Mouse (Mus musculus): ENCODE measurements around the gene Hils1. TPM values are rescaled to one million over a fixed set of nuclear protein-coding genes. Genes with fewer than 3 reads are reported as not detected.
"Not testable (repeated sequence)": the region's sequence is repeated elsewhere in the genome, so short reads cannot be mapped to it uniquely, and the experiment has no call there.

Hils1 gene
- polyA plus RNA-seq, 1 experiment from 2014 or later = not detected

- WGBS = 2% methylated on average over 27 of the region's 27 CpGs
- Histone ChIP-seq H3K27me3 (ENCODE audit: control insufficient read depth, insufficient read depth, low read length) (no peaks in the 10 kb centered on the region), H3K4me3 (replicated peaks; ENCODE audit: low read depth, low read length) (peak overlapping the region; percentile 34), H3K4me2 (ENCODE audit: low read length) (peak overlapping the region; percentile 81), H3K4me1 (ENCODE audit: control insufficient read depth, insufficient read depth, low read length) (peaks cover 30% of the 10 kb centered on the region), H3K9me3 (ENCODE audit: control insufficient read depth, low read length) (no peaks in the 10 kb centered on the region), H3K9ac (replicated peaks; ENCODE audit: low read length) (peak overlapping the region; percentile 59), H3K36me3 (ENCODE audit: control insufficient read depth, insufficient read depth, low read length) (peaks cover 43% of the 10 kb centered on the region), H3K27ac (replicated peaks; ENCODE audit: low read depth, low read length) (peak overlapping the region; percentile 84)
- ATAC-seq (ENCODE audit: low FRiP score, low TSS enrichment) (peak; percentile 44; the same call in 1 of the 2 replicates), DNase-seq (peak; percentile 92)
Measured at GRCm38 (mm10) chr11:95006525-95007219, 39.3 kb downstream of the Hils1 start.

DNA sequence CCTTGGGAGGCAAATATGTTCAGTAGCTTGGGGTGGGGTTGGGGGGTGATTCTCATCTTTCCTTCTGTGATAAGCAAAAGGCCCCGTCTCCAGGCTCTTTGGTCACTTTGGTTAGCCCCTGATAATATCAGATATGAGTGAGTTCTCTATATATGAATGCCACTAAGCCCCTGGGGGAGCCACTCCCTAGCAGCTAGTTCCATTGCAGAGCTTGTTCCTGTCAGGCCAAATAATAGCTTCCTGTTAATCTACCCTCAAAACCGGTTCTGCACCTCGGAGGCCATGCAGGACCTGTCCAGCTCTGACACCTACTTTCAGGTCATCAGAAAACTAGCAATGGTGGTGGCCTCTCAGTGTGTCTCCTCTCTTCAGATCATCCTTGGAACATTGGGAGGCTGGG lies 40.0 kb downstream of the Hils1 start:
- Histone ChIP-seq H3K9ac (replicated peaks; ENCODE audit: low read length) (no peak overlapping the region), H3K27me3 (ENCODE audit: control insufficient read depth, insufficient read depth, low read length) (no peaks in the 10 kb centered on the region), H3K27ac (replicated peaks; ENCODE audit: low read depth, low read length) (no peak overlapping the region), H3K4me3 (replicated peaks; ENCODE audit: low read depth, low read length) (no peak overlapping the region), H3K9me3 (ENCODE audit: control insufficient read depth, low read length) (no peaks in the 10 kb centered on the region), H3K4me1 (ENCODE audit: control insufficient read depth, insufficient read depth, low read length) (peaks cover 38% of the 10 kb centered on the region), H3K4me2 (ENCODE audit: low read length) (peak overlapping the region; percentile 81), H3K36me3 (ENCODE audit: control insufficient read depth, insufficient read depth, low read length) (peaks cover 35% of the 10 kb centered on the region)
- ATAC-seq (ENCODE audit: low FRiP score, low TSS enrichment) = no peak
- 83% methylated on average over 3 of the region's 3 CpGs for WGBS
- no peak for DNase-seq

DNA sequence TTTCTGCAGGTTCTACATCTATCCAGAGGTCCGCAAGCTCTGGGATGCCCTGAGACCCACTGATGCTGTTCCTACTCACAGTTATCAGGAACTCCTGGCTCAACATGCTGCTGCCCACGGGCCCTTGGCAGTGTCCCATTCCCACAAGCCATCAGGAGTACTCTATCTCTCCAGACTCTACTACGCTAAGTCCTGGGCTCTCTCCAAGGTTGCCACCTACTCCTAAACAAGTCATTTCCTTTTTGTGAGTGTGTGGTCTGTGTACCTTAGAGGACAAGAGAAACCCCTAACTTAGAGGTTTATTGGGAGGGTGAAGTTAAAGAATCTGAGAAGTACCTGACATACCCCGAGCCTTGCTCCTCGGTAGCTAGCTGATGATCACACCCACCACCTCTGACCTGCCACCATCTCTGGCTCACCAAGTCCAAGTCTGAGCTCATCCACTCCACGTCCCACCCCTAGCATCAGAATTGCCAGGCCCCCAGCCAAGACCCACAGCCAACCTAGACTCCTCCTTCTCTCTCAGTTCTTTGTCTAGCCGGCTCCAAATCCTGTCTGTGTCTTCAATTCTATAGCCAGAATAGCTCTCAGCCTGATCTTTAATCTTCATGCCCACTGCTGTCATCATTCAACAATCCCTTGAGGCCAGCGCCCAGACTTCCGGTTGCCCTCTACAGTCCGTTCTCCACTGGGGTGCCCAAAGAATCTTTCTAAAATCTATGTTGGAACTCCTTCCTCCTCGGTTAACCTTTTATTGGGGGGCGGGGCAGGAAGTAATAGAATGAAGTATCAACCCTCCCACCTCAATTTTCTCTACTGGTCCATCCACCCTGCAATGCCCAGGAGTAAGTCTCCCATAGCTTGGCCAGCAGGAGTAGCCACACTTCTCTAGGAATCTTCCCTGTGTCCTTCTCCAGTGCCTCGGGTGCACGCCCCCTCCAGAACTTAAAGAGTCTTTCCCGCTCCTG lies 41.6 kb downstream of the Hils1 start:
- ATAC-seq (ENCODE audit: low FRiP score, low TSS enrichment) = peak; percentile 3
- WGBS = 30% methylated on average over 15 of the region's 15 CpGs

GRCm38 (mm10) chr11:95009629-95010014 lies 42.2 kb downstream of the Hils1 start, which contains the start of gene Samd14:
Samd14 (plus strand) TSS chr11:95009879.
- under 1% methylated on average over 32 of the region's 32 CpGs for WGBS
- ATAC-seq (ENCODE audit: low FRiP score, low TSS enrichment) = peak; percentile 74

More for the DNA sequence above, 41.6 kb downstream of the Hils1 start:
- Histone ChIP-seq H3K4me3 (replicated peaks; ENCODE audit: low read depth, low read length) (peak overlapping the region; percentile 97), H3K27ac (replicated peaks; ENCODE audit: low read depth, low read length) (peak overlapping the region; percentile 99), H3K4me1 (ENCODE audit: control insufficient read depth, insufficient read depth, low read length) (peaks cover 50% of the 10 kb centered on the region), H3K36me3 (ENCODE audit: control insufficient read depth, insufficient read depth, low read length) (peaks cover 21% of the 10 kb centered on the region), H3K9me3 (ENCODE audit: control insufficient read depth, low read length) (no peaks in the 10 kb centered on the region), H3K27me3 (ENCODE audit: control insufficient read depth, insufficient read depth, low read length) (no peaks in the 10 kb centered on the region), H3K9ac (replicated peaks; ENCODE audit: low read length) (peak overlapping the region; percentile 99), H3K4me2 (ENCODE audit: low read length) (peak overlapping the region; percentile 77)
- peak; percentile 66 for DNase-seq

DNA sequence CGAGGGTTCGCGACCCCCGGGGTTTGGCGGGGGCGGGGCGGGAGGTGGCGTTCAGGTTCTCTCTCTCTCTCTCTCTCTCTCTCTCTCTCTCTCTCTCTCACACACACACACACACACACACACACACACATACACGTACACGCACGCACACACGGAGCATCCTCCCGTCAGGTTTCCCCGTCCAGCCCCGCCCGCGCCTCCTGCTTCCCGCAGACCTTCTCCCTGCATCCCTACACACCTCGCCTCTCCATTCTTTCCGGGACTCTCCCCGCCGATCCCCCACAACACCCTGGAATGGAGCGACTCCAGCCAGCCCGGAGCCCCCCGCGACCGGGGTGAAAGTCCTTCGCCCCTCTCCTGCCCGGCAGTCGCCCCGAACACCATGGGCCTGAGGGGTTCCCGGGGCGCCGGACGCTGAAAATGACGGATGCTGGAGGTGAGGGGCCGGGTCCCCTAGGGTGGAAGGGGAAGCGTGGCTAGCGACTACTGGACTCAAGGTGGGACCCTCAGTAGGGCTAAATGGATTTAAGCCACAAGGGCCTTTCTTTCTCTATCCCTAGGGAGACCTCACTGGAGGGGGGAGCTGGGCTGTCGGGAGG lies 42.8 kb downstream of the Hils1 start:
- Histone ChIP-seq H3K27ac (replicated peaks; ENCODE audit: low read depth, low read length) (peak overlapping the region; percentile 99), H3K9ac (replicated peaks; ENCODE audit: low read length) (peak overlapping the region; percentile 99), H3K27me3 (ENCODE audit: control insufficient read depth, insufficient read depth, low read length) (no peaks in the 10 kb centered on the region), H3K9me3 (ENCODE audit: control insufficient read depth, low read length) (no peaks in the 10 kb centered on the region), H3K36me3 (ENCODE audit: control insufficient read depth, insufficient read depth, low read length) (peaks cover 21% of the 10 kb centered on the region), H3K4me1 (ENCODE audit: control insufficient read depth, insufficient read depth, low read length) (peaks cover 60% of the 10 kb centered on the region), H3K4me2 (ENCODE audit: low read length) (peak overlapping the region; percentile 77), H3K4me3 (replicated peaks; ENCODE audit: low read depth, low read length) (peak overlapping the region; percentile 97)
- WGBS = under 1% methylated on average over 40 of the region's 40 CpGs
- DNase-seq = peak; percentile 78
- peak; percentile 61 for ATAC-seq (ENCODE audit: low FRiP score, low TSS enrichment)

More at GRCm38 (mm10) chr11:95009629-95010014, 42.2 kb downstream of the Hils1 start, which contains the start of gene Samd14:
- Histone ChIP-seq H3K9ac (replicated peaks; ENCODE audit: low read length) (peak within 1 kb of the TSS; percentile 99), H3K4me2 (ENCODE audit: low read length) (peak within 1 kb of the TSS; percentile 77), H3K27me3 (ENCODE audit: control insufficient read depth, insufficient read depth, low read length) (no peaks in the 10 kb centered on the region), H3K27ac (replicated peaks; ENCODE audit: low read depth, low read length) (peak within 1 kb of the TSS; percentile 99), H3K4me3 (replicated peaks; ENCODE audit: low read depth, low read length) (peak within 1 kb of the TSS; percentile 97), H3K4me1 (ENCODE audit: control insufficient read depth, insufficient read depth, low read length) (peaks cover 55% of the 10 kb centered on the region), H3K9me3 (ENCODE audit: control insufficient read depth, low read length) (no peaks in the 10 kb centered on the region), H3K36me3 (ENCODE audit: control insufficient read depth, insufficient read depth, low read length) (peaks cover 21% of the 10 kb centered on the region)
- DNase-seq = peak; percentile 90

GRCm38 (mm10) chr11:95010841-95011403 lies 43.5 kb downstream of the Hils1 start:
- ATAC-seq (ENCODE audit: low FRiP score, low TSS enrichment); DNase-seq; H3K9me3 ChIP-seq (ENCODE audit: control insufficient read depth, low read length); H3K27me3 ChIP-seq (ENCODE audit: control insufficient read depth, insufficient read depth, low read length): not testable (repeated sequence)
- Histone ChIP-seq H3K4me1 (ENCODE audit: control insufficient read depth, insufficient read depth, low read length) (peaks cover 62% of the 10 kb centered on the region), H3K4me3 (replicated peaks; ENCODE audit: low read depth, low read length) (peak overlapping the region; percentile 97), H3K27ac (replicated peaks; ENCODE audit: low read depth, low read length) (peak overlapping the region; percentile 99), H3K4me2 (ENCODE audit: low read length) (peak overlapping the region; percentile 77), H3K36me3 (ENCODE audit: control insufficient read depth, insufficient read depth, low read length) (peaks cover 21% of the 10 kb centered on the region), H3K9ac (replicated peaks; ENCODE audit: low read length) (peak overlapping the region; percentile 99)
- WGBS = 1% methylated on average over 4 of the region's 4 CpGs

DNA sequence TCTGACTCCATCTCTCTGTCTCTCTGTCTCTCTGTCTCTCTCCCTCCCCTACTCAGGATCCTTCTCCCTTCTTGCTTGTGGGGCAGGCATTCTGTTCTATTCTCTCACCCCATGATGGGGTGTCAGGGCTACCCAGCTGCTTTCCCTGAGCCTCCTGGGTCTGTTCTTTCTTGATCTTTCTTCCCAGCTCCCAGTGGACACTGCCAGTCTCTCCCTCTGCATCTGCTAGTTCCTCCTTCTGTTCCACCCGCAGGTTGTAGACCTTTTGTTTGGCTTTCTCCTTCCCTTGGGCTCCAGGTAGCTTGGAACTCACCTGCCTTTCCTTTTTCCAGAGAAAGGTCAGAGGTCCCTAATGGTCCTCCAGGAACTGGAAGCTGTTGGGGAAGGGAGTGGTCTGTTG lies 44.0 kb downstream of the Hils1 start:
- H3K36me3 ChIP-seq (ENCODE audit: control insufficient read depth, insufficient read depth, low read length) = peaks cover 26% of the 10 kb centered on the region
- no peak for ATAC-seq (ENCODE audit: low FRiP score, low TSS enrichment)
- H3K4me1 ChIP-seq (ENCODE audit: control insufficient read depth, insufficient read depth, low read length) = peaks cover 57% of the 10 kb centered on the region
- DNase-seq = no peak
- WGBS = 25% methylated on average over 1 of the region's 1 CpGs
- H3K9ac ChIP-seq (replicated peaks; ENCODE audit: low read length) = peak overlapping the region; percentile 99
- H3K4me2 ChIP-seq (ENCODE audit: low read length) = peak overlapping the region; percentile 77
- H3K27ac ChIP-seq (replicated peaks; ENCODE audit: low read depth, low read length) = peak overlapping the region; percentile 47
- no peaks in the 10 kb centered on the region for H3K9me3 ChIP-seq (ENCODE audit: control insufficient read depth, low read length)
- H3K4me3 ChIP-seq (replicated peaks; ENCODE audit: low read depth, low read length) = peak overlapping the region; percentile 97
- no peaks in the 10 kb centered on the region for H3K27me3 ChIP-seq (ENCODE audit: control insufficient read depth, insufficient read depth, low read length)

- Histone ChIP-seq H3K27me3 (ENCODE audit: control insufficient read depth, insufficient read depth, low read length) (no peaks in the 10 kb centered on the region), H3K4me2 (ENCODE audit: low read length) (peak overlapping the region; percentile 77), H3K4me3 (replicated peaks; ENCODE audit: low read depth, low read length) (peak overlapping the region; percentile 97), H3K9me3 (ENCODE audit: control insufficient read depth, low read length) (no peaks in the 10 kb centered on the region), H3K4me1 (ENCODE audit: control insufficient read depth, insufficient read depth, low read length) (peaks cover 53% of the 10 kb centered on the region), H3K27ac (replicated peaks; ENCODE audit: low read depth, low read length) (peak overlapping the region; percentile 47), H3K36me3 (ENCODE audit: control insufficient read depth, insufficient read depth, low read length) (peaks cover 32% of the 10 kb centered on the region), H3K9ac (replicated peaks; ENCODE audit: low read length) (peak overlapping the region; percentile 99; the same call in 1 of the 2 replicates)
- DNase-seq (no peak), ATAC-seq (ENCODE audit: low FRiP score, low TSS enrichment) (no peak)
- 48% methylated on average over 3 of the region's 3 CpGs for WGBS
Measured at GRCm38 (mm10) chr11:95012075-95012474, 44.7 kb downstream of the Hils1 start.

Measured in midbrain, embryonic 14.5 days (tissue).